Mouse (Mus musculus) common myeloid progenitor, adult 5-6 weeks (primary cell): Measurements from ENCODE around the gene Il2rb. TPM values are rescaled to one million over a fixed set of nuclear protein-coding genes. Genes with fewer than 3 reads are reported as not detected.

Experiments
- total RNA-seq: library from RNA; stranded (forward); fragments of 200-1000, 187-1606 nt; gene quantifications from 2 replicates; pipeline ENCODE4 v1.2.3, GENCODE M21; 2017

Gene Il2rb
- total RNA-seq, 1 experiment from 2014 or later, result 1.9 TPM

Other genes starting within 250 kb of the Il2rb start
- gene Csf2rb2, start 189.6 kb downstream of the Il2rb start, total RNA-seq, result 1.2 and 2.4 TPM in 2 replicates
- gene Csf2rb, start 169.5 kb downstream of the Il2rb start, total RNA-seq, result 18.1 and 33.5 TPM in 2 replicates
- not detected in 2 replicates for gene Tex33, start 99.4 kb downstream of the Il2rb start, total RNA-seq
- gene Tst, start 89.4 kb downstream of the Il2rb start, total RNA-seq, result 7.3 and 11.1 TPM in 2 replicates
- 22.9 and 45.3 TPM in 2 replicates for gene Mpst, start 88.9 kb downstream of the Il2rb start, total RNA-seq
- 11.8 and 22.8 TPM in 2 replicates for gene Kctd17, start 66.7 kb downstream of the Il2rb start, total RNA-seq
- not detected in 2 replicates for gene Tmprss6, start 26.6 kb downstream of the Il2rb start, total RNA-seq
- 0.24 and 0.50 TPM in 2 replicates for gene C1qtnf6, start 36.1 kb upstream of the Il2rb start, total RNA-seq
- gene Sstr3, start 49.4 kb upstream of the Il2rb start, total RNA-seq, result not detected in 2 replicates
- 104 and 252 TPM in 2 replicates for gene Rac2, start 77.5 kb upstream of the Il2rb start, total RNA-seq
- 36.3 and 48.0 TPM in 2 replicates for gene Cyth4, start 101.8 kb upstream of the Il2rb start, total RNA-seq
- gene Elfn2, start 223.5 kb upstream of the Il2rb start, total RNA-seq, result not detected in 2 replicates